Mouse (Mus musculus): ENCODE measurements at regions not wholly inside any gene's neighbourhood (a gene's known extent, or its start where the extent isn't known, plus 50 kb on each side); places are given as distances from the start of the nearest gene placed in this dataset.

GRCm38 (mm10) chr6:100968960-100969359, 135.5 kb downstream of the Ppp4r2 start:
- Histone ChIP-seq H3K9me3 (ENCODE audit: low read length) (no peaks in the 10 kb centered on the region), H3K36me3 (replicated peaks; ENCODE audit: insufficient read depth, low read length) (no peaks in the 10 kb centered on the region), H3K4me1 (ENCODE audit: insufficient read depth) (no peaks in the 10 kb centered on the region), H3K27ac (ENCODE audit: low read depth) (no peak overlapping the region), H3K4me3 (ENCODE audit: low read depth, low read length) (no peak overlapping the region), H3K27me3 (ENCODE audit: insufficient read depth, low read length) (no peaks in the 10 kb centered on the region), H3K4me2 (ENCODE audit: low read depth, low read length) (no peak overlapping the region), H3K9ac (replicated peaks) (no peak overlapping the region)
- ATAC-seq (peak; percentile 45; the same call in 1 of the 2 replicates), DNase-seq (no peak)
- TF ChIP-seq EP300 (IDR thresholded peaks at IDR 0.05; ENCODE audit: low read depth) (no peak), CTCF (IDR thresholded peaks at IDR 0.05; ENCODE audit: low read depth) (no peak)
- 43% methylated on average over 1 of the region's 1 CpGs for WGBS (ENCODE audit: insufficient replicate concordance)

- no peak for TF ChIP-seq CTCF (IDR thresholded peaks at IDR 0.05; ENCODE audit: low read depth)
- TF ChIP-seq EP300 (IDR thresholded peaks at IDR 0.05; ENCODE audit: low read depth): no peak
- no peaks in the 10 kb centered on the region for H3K4me1 ChIP-seq (ENCODE audit: insufficient read depth)
These were observed 137.5 kb downstream of the Ppp4r2 start for GRCm38 (mm10) chr6:100970810-100971447.

GRCm38 (mm10) chr6:100971462-100971955, 138.1 kb downstream of the Ppp4r2 start:
- ATAC-seq: no peak

More at GRCm38 (mm10) chr6:100970810-100971447, 137.5 kb downstream of the Ppp4r2 start:
- DNase-seq (no peak), ATAC-seq (no peak)
- Histone ChIP-seq H3K9me3 (ENCODE audit: low read length) (no peaks in the 10 kb centered on the region), H3K27me3 (ENCODE audit: insufficient read depth, low read length) (no peaks in the 10 kb centered on the region), H3K9ac (replicated peaks) (no peak overlapping the region), H3K4me2 (ENCODE audit: low read depth, low read length) (no peak overlapping the region), H3K4me3 (ENCODE audit: low read depth, low read length) (no peak overlapping the region), H3K36me3 (replicated peaks; ENCODE audit: insufficient read depth, low read length) (no peaks in the 10 kb centered on the region), H3K27ac (ENCODE audit: low read depth) (no peak overlapping the region)
- WGBS (ENCODE audit: insufficient replicate concordance): 72% methylated on average over 8 of the region's 8 CpGs

GRCm38 (mm10) chr6:100973366-100974090, 140.1 kb downstream of the Ppp4r2 start:
- no peak for TF ChIP-seq EP300 (IDR thresholded peaks at IDR 0.05; ENCODE audit: low read depth)
- no peak for TF ChIP-seq CTCF (IDR thresholded peaks at IDR 0.05; ENCODE audit: low read depth)
- H3K4me1 ChIP-seq (ENCODE audit: insufficient read depth): no peaks in the 10 kb centered on the region
- H3K4me3 ChIP-seq (ENCODE audit: low read depth, low read length): no peak overlapping the region
- H3K4me2 ChIP-seq (ENCODE audit: low read depth, low read length): no peak overlapping the region
- ATAC-seq (no peak), DNase-seq (no peak)
- H3K27ac ChIP-seq (ENCODE audit: low read depth): no peak overlapping the region
- H3K36me3 ChIP-seq (replicated peaks; ENCODE audit: insufficient read depth, low read length): no peaks in the 10 kb centered on the region
- H3K9me3 ChIP-seq (ENCODE audit: low read length): no peaks in the 10 kb centered on the region
- H3K27me3 ChIP-seq (ENCODE audit: insufficient read depth, low read length): no peaks in the 10 kb centered on the region
- WGBS (ENCODE audit: insufficient replicate concordance): 72% methylated on average over 9 of the region's 9 CpGs
- no peak overlapping the region for H3K9ac ChIP-seq (replicated peaks)

More at GRCm38 (mm10) chr6:100971462-100971955, 138.1 kb downstream of the Ppp4r2 start:
- H3K27ac ChIP-seq (ENCODE audit: low read depth): no peak overlapping the region
- no peaks in the 10 kb centered on the region for H3K36me3 ChIP-seq (replicated peaks; ENCODE audit: insufficient read depth, low read length)
- no peaks in the 10 kb centered on the region for H3K27me3 ChIP-seq (ENCODE audit: insufficient read depth, low read length)
- H3K9me3 ChIP-seq (ENCODE audit: low read length): no peaks in the 10 kb centered on the region
- no peak overlapping the region for H3K4me3 ChIP-seq (ENCODE audit: low read depth, low read length)
- no peak for DNase-seq
- 64% methylated on average over 6 of the region's 6 CpGs for WGBS (ENCODE audit: insufficient replicate concordance)
- TF ChIP-seq EP300 (IDR thresholded peaks at IDR 0.05; ENCODE audit: low read depth) (no peak), CTCF (IDR thresholded peaks at IDR 0.05; ENCODE audit: low read depth) (no peak)
- no peaks in the 10 kb centered on the region for H3K4me1 ChIP-seq (ENCODE audit: insufficient read depth)
- H3K4me2 ChIP-seq (ENCODE audit: low read depth, low read length): no peak overlapping the region
- H3K9ac ChIP-seq (replicated peaks): no peak overlapping the region

GRCm38 (mm10) chr6:100974716-100975115, 141.3 kb downstream of the Ppp4r2 start:
- H3K9ac ChIP-seq (replicated peaks): no peak overlapping the region
- H3K36me3 ChIP-seq (replicated peaks; ENCODE audit: insufficient read depth, low read length): no peaks in the 10 kb centered on the region
- no peak overlapping the region for H3K4me2 ChIP-seq (ENCODE audit: low read depth, low read length)
- TF ChIP-seq CTCF (IDR thresholded peaks at IDR 0.05; ENCODE audit: low read depth): no peak
- TF ChIP-seq EP300 (IDR thresholded peaks at IDR 0.05; ENCODE audit: low read depth): no peak
- WGBS (ENCODE audit: insufficient replicate concordance): 81% methylated on average over 5 of the region's 5 CpGs
- DNase-seq: no peak
- no peak overlapping the region for H3K4me3 ChIP-seq (ENCODE audit: low read depth, low read length)
- H3K4me1 ChIP-seq (ENCODE audit: insufficient read depth): no peaks in the 10 kb centered on the region
- H3K27ac ChIP-seq (ENCODE audit: low read depth): no peak overlapping the region
- H3K9me3 ChIP-seq (ENCODE audit: low read length): no peaks in the 10 kb centered on the region
- H3K27me3 ChIP-seq (ENCODE audit: insufficient read depth, low read length): no peaks in the 10 kb centered on the region
- ATAC-seq: no peak

- WGBS (ENCODE audit: insufficient replicate concordance): 58% methylated on average over 6 of the region's 6 CpGs
- H3K27ac ChIP-seq (ENCODE audit: low read depth): no peak overlapping the region
- no peak for ATAC-seq
- no peak overlapping the region for H3K9ac ChIP-seq (replicated peaks)
- no peaks in the 10 kb centered on the region for H3K9me3 ChIP-seq (ENCODE audit: low read length)
- no peaks in the 10 kb centered on the region for H3K27me3 ChIP-seq (ENCODE audit: insufficient read depth, low read length)
- TF ChIP-seq EP300 (IDR thresholded peaks at IDR 0.05; ENCODE audit: low read depth) (no peak), CTCF (IDR thresholded peaks at IDR 0.05; ENCODE audit: low read depth) (no peak)
- H3K4me1 ChIP-seq (ENCODE audit: insufficient read depth): no peaks in the 10 kb centered on the region
- no peaks in the 10 kb centered on the region for H3K36me3 ChIP-seq (replicated peaks; ENCODE audit: insufficient read depth, low read length)
- no peak for DNase-seq
- H3K4me2 ChIP-seq (ENCODE audit: low read depth, low read length): no peak overlapping the region
- H3K4me3 ChIP-seq (ENCODE audit: low read depth, low read length): no peak overlapping the region
These were observed 142.4 kb downstream of the Ppp4r2 start for GRCm38 (mm10) chr6:100975835-100976234.
